In the genomic region with DNA sequence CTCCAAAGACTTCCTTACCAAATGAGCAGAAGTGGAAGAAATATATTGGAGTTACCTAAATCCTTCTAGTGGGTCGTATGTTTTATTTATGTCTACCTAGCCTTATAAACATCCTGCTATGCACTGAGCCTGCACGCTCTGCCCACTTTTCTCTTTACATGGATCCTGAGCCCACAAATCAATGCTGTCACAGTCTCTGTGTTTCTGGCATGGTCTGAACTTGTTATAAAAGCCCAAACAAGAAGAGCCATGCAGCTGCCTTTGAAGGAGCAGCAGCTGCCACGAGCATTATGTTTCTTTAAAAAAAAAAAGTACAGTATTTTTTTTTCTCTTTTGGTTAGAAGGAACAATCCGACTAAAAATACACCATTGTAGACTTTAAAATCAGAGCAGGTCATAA, we compare ENCODE assay signal across 18 mouse cellular contexts. TPM values are rescaled to one million over a fixed set of nuclear protein-coding genes. Genes with fewer than 3 reads are reported as not detected.
A peak's percentile ranks its signal among the peaks of the same experiment; 100 is the strongest.
DNase-seq lines count a peak whose midpoint lies in the region; ATAC-seq and TF ChIP-seq lines count a peak whose summit lies in the region.
"Had no signal": no experiment of that assay in that cellular context is flagged by ENCODE, and none has a peak within 500 bp of the region (broad histone marks: within the 10 kb centered on the region; RNA-seq: fewer than 3 reads in every experiment).

No protein-coding gene starts in this region.

- no peak overlapping the region for H3K9ac ChIP-seq in embryonic facial prominence, embryonic 14.5 days (ENCODE audit: low read depth, low read length)
- no peak overlapping the region for H3K9ac ChIP-seq in kidney, embryonic 16.5 days (replicated peaks; ENCODE audit: low read length)
- no peak overlapping the region for H3K9ac ChIP-seq in forebrain, postnatal 0 days
- H3K9ac ChIP-seq: embryonic facial prominence, embryonic 12.5 days; hindbrain, embryonic 12.5 days; liver, embryonic 14.5 days had no signal

- TF ChIP-seq CTCF in brain, embryonic 14.5 days (IDR thresholded peaks at IDR 0.05; ENCODE audit: borderline replicate concordance, extremely low read depth, insufficient read depth, insufficient read length), result no peak
- no peak for TF ChIP-seq CTCF in forebrain, postnatal 0 days (IDR thresholded peaks at IDR 0.05; ENCODE audit: low read depth)

- no peaks in the 10 kb centered on the region for H3K27me3 ChIP-seq in embryonic facial prominence, embryonic 14.5 days (replicated peaks; ENCODE audit: control insufficient read depth, insufficient read depth, low read length)
- no peaks in the 10 kb centered on the region for H3K27me3 ChIP-seq in embryonic facial prominence, embryonic 10.5 days (replicated peaks; ENCODE audit: low read depth, poor library complexity, severe bottlenecking)
- H3K27me3 ChIP-seq in kidney, embryonic 16.5 days (ENCODE audit: insufficient read depth, low read length), result no peaks in the 10 kb centered on the region
- H3K27me3 ChIP-seq in forebrain, postnatal 0 days (ENCODE audit: insufficient read depth, low read length), result no peaks in the 10 kb centered on the region
- H3K27me3 ChIP-seq: CH12.LX; embryonic facial prominence, embryonic 12.5 days; hindbrain, embryonic 12.5 days had no signal

- 52% methylated on average over 4 of the region's 4 CpGs for WGBS in embryonic facial prominence, embryonic 14.5 days
- 85% methylated on average over 4 of the region's 4 CpGs for WGBS in embryonic facial prominence, embryonic 10.5 days
- WGBS in kidney, embryonic 16.5 days, result 18% methylated on average over 4 of the region's 4 CpGs
- 35% methylated on average over 4 of the region's 4 CpGs for WGBS in forebrain, postnatal 0 days

- no peak for TF ChIP-seq POLR2A in brain, embryonic 14.5 days (IDR thresholded peaks at IDR 0.05; ENCODE audit: borderline replicate concordance, extremely low read depth, insufficient read depth, insufficient read length, poor library complexity, severe bottlenecking)

- H3K4me1 ChIP-seq in embryonic facial prominence, embryonic 14.5 days (ENCODE audit: control insufficient read depth, insufficient read depth, low read length), result no peaks in the 10 kb centered on the region
- 0 out of 2 replicates have a peak, but pooled peaks cover 3% of the 10 kb centered on the region for H3K4me1 ChIP-seq in embryonic facial prominence, embryonic 10.5 days
- peaks cover 28% of the 10 kb centered on the region for H3K4me1 ChIP-seq in kidney, embryonic 16.5 days (ENCODE audit: insufficient read depth, low read length)
- peaks cover 6% of the 10 kb centered on the region; the same call in 1 of the 2 replicates for H3K4me1 ChIP-seq in forebrain, postnatal 0 days (ENCODE audit: insufficient read depth)
- H3K4me1 ChIP-seq: embryonic facial prominence, embryonic 12.5 days; hindbrain, embryonic 12.5 days had no signal

- peak; percentile 68 for DNase-seq in embryonic facial prominence, embryonic 14.5 days (ENCODE audit: low spot score)
- DNase-seq in embryonic facial prominence, embryonic 10.5 days (ENCODE audit: low spot score), result no peak
- no peak for DNase-seq in kidney, postnatal 36 days
- peak; percentile 59 for DNase-seq in brain, embryonic 14.5 days (ENCODE audit: low read depth)
- peak; percentile 38 for DNase-seq in forebrain, postnatal 0 days
- DNase-seq in frontal cortex, postnatal 25 days (ENCODE audit: low spot score in 2 of 2), result no peak
- DNase-seq: gastrocnemius, postnatal 25 days; retina, postnatal 1 day; right cerebral cortex, postnatal 4 days; thymus, postnatal 14 days had no signal

- H3K36me3 ChIP-seq in embryonic facial prominence, embryonic 14.5 days (ENCODE audit: control insufficient read depth, insufficient read depth, low read length), result peaks cover 62% of the 10 kb centered on the region
- peaks cover 72% of the 10 kb centered on the region for H3K36me3 ChIP-seq in embryonic facial prominence, embryonic 10.5 days (replicated peaks)
- H3K36me3 ChIP-seq in kidney, embryonic 16.5 days (ENCODE audit: insufficient read depth, low read length), result peaks cover 55% of the 10 kb centered on the region
- no peaks in the 10 kb centered on the region for H3K36me3 ChIP-seq in forebrain, postnatal 0 days (ENCODE audit: insufficient read depth)

- peak overlapping the region; percentile 39; the same call in 1 of the 2 replicates for H3K27ac ChIP-seq in embryonic facial prominence, embryonic 14.5 days (replicated peaks; ENCODE audit: low read depth, low read length)
- no peak overlapping the region for H3K27ac ChIP-seq in embryonic facial prominence, embryonic 10.5 days (replicated peaks)
- peak overlapping the region; percentile 76 for H3K27ac ChIP-seq in kidney, embryonic 16.5 days (ENCODE audit: low read length)
- H3K27ac ChIP-seq in forebrain, postnatal 0 days (ENCODE audit: low read depth, low read length), result no peak overlapping the region
- H3K27ac ChIP-seq: embryonic facial prominence, embryonic 12.5 days; liver, embryonic 14.5 days had no signal

- no peaks in the 10 kb centered on the region for H3K9me3 ChIP-seq in embryonic facial prominence, embryonic 14.5 days (ENCODE audit: control insufficient read depth, low read length)
- H3K9me3 ChIP-seq in embryonic facial prominence, embryonic 10.5 days, result no peaks in the 10 kb centered on the region
- H3K9me3 ChIP-seq in kidney, embryonic 16.5 days (ENCODE audit: low read length), result no peaks in the 10 kb centered on the region
- no peaks in the 10 kb centered on the region for H3K9me3 ChIP-seq in forebrain, postnatal 0 days (ENCODE audit: low read length)
- H3K9me3 ChIP-seq: embryonic facial prominence, embryonic 12.5 days; hindbrain, embryonic 12.5 days had no signal

- no peak overlapping the region for H3K4me2 ChIP-seq in embryonic facial prominence, embryonic 14.5 days (ENCODE audit: low read depth, low read length)
- no peak overlapping the region for H3K4me2 ChIP-seq in kidney, embryonic 16.5 days (replicated peaks; ENCODE audit: low read depth, low read length)
- H3K4me2 ChIP-seq in forebrain, postnatal 0 days (ENCODE audit: low read depth), result 0 out of 2 replicates have a peak overlapping the region, but pooled peaks have one; percentile 10
- H3K4me2 ChIP-seq: embryonic facial prominence, embryonic 12.5 days; hindbrain, embryonic 12.5 days had no signal

- peak; percentile 53; the same call in 1 of the 2 replicates for ATAC-seq in embryonic facial prominence, embryonic 14.5 days (ENCODE audit: low read depth)
- no peak for ATAC-seq in kidney, embryonic 16.5 days (ENCODE audit: low FRiP score, low TSS enrichment)
- ATAC-seq in forebrain, postnatal 0 days, result peak; percentile 71
- ATAC-seq: inflammation-experienced regulatory T-cells, adult 6 months had no signal

- no peak overlapping the region for H3K4me3 ChIP-seq in embryonic facial prominence, embryonic 14.5 days (ENCODE audit: low read depth, low read length)
- no peak overlapping the region for H3K4me3 ChIP-seq in embryonic facial prominence, embryonic 10.5 days
- no peak overlapping the region for H3K4me3 ChIP-seq in kidney, embryonic 16.5 days (ENCODE audit: low read length)
- no peak overlapping the region for H3K4me3 ChIP-seq in forebrain, postnatal 0 days (ENCODE audit: low read depth, low read length)
- H3K4me3 ChIP-seq: embryonic facial prominence, embryonic 12.5 days; hindbrain, embryonic 12.5 days had no signal

RNA-seq across cellular contexts. Expression of a gene that starts 24.7 kb away (rescaled TPM):
- polyA plus RNA-seq in embryonic facial prominence, embryonic 14.5 days (2014; fragmentation: Nextera tagmentation; extraction: Ambion mirVana), result 27.4 and 34.6 TPM in 2 replicates
- polyA plus RNA-seq in embryonic facial prominence, embryonic 10.5 days (2016; fragmentation: Nextera tagmentation; extraction: Ambion mirVana), result 40.7 and 43.8 TPM in 2 replicates
- 36.4 and 36.7 TPM in 2 replicates for polyA plus RNA-seq in kidney, embryonic 16.5 days (2015; fragmentation: Nextera tagmentation; extraction: Ambion mirVana)
- polyA plus RNA-seq in brain, embryonic 14.5 days (2012; rRNA removed), result 29.3 and 34.5 TPM in 2 replicates
- total RNA-seq in forebrain, postnatal 0 days (2014; rRNA removed), result 22.9 and 27.4 TPM in 2 replicates
- polyA plus RNA-seq in forebrain, postnatal 0 days (2015; fragmentation: Nextera tagmentation; extraction: Ambion mirVana), result 24.7 and 33.4 TPM in 2 replicates

RNA-seq across cellular contexts. Expression of a gene that starts 43.0 kb away (rescaled TPM):
- 26.0 and 30.6 TPM in 2 replicates for polyA plus RNA-seq in embryonic facial prominence, embryonic 14.5 days (2014; fragmentation: Nextera tagmentation; extraction: Ambion mirVana)
- 88.6 and 91.5 TPM in 2 replicates for polyA plus RNA-seq in embryonic facial prominence, embryonic 10.5 days (2016; fragmentation: Nextera tagmentation; extraction: Ambion mirVana)
- polyA plus RNA-seq in kidney, embryonic 16.5 days (2015; fragmentation: Nextera tagmentation; extraction: Ambion mirVana), result 6.8 and 9.3 TPM in 2 replicates
- polyA plus RNA-seq in brain, embryonic 14.5 days (2012; rRNA removed), result 403 and 481 TPM in 2 replicates
- 225 and 289 TPM in 2 replicates for total RNA-seq in forebrain, postnatal 0 days (2014; rRNA removed)
- 328 and 399 TPM in 2 replicates for polyA plus RNA-seq in forebrain, postnatal 0 days (2015; fragmentation: Nextera tagmentation; extraction: Ambion mirVana)
- total RNA-seq: common myeloid progenitor, adult 5-6 weeks; megakaryocyte progenitor cell, adult 5-6 weeks had no signal

Comparison
In these comparisons a context has a peak if more than half of its experiments do, and no peak if none do; other contexts are left out.
1. DNase-seq: peak in embryonic facial prominence, embryonic 14.5 days (single experiment), brain, embryonic 14.5 days (single experiment) and forebrain, postnatal 0 days (single experiment); none in embryonic facial prominence, embryonic 10.5 days (single experiment), kidney, postnatal 36 days (0 of 2) and frontal cortex, postnatal 25 days (0 of 2).
2. H3K27ac ChIP-seq: peak in embryonic facial prominence, embryonic 14.5 days (single experiment) and kidney, embryonic 16.5 days (single experiment); none in embryonic facial prominence, embryonic 10.5 days (single experiment) and forebrain, postnatal 0 days (single experiment).